Mouse (Mus musculus) layer of hippocampus, adult 11-12 months (tissue): Measurements from ENCODE around the gene Nedd8.

Source experiments
- DNase-seq: peaks from one replicate; pipeline ENCODE4 v3.0.0; 2022; ENCODE audit warnings: low spot score

The Nedd8 gene

GRCm38 (mm10) chr14:55614565-55615178 lies 57.3 kb downstream of the Nedd8 start:
- no peak for DNase-seq

DNA sequence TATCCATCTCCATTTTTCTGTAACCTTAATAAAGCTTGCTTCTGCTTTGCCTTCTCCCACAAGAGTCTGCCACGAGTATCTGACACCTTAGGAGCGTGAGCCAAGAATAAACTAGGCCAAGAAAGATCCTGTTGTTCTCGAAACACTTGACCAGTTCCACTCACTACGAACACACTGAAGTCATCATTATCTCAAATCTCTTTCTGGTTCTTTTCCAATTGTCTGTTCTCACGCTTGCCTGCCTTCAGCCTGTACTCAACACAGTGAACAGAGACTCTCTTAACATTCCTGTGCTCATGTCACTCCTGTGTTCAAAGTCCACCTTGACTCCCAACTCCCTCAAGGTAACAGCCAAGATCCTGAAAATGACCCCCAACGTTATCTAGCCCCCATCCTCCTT lies 58.6 kb downstream of the Nedd8 start:
- no peak for DNase-seq
